Mouse (Mus musculus) myocyte (in vitro differentiated cells): ENCODE results near the gene Zfp697. TPM values are rescaled to one million over a fixed set of nuclear protein-coding genes. Genes with fewer than 3 reads are reported as not detected.

ENCODE experiments used
- H3K27me3 ChIP-seq: one replicate; pipeline ENCODE4 v1.6.1; 2011; ENCODE audit not compliant: control insufficient read depth, insufficient read depth, insufficient read length
- H3K36me3 ChIP-seq: one replicate; pipeline ENCODE4 v1.6.1; 2011; ENCODE audit not compliant: control insufficient read depth, insufficient read depth
- H3K4me2 ChIP-seq: one replicate; pipeline ENCODE4 v1.6.1; 2011; ENCODE audit warnings: low read depth, control low read depth
- H3K4me3 ChIP-seq: one replicate; pipeline ENCODE4 v1.5.1; 2011; ENCODE audit warnings: mild to moderate bottlenecking, control low read depth, moderate library complexity
- H3K79me2 ChIP-seq: one replicate; pipeline ENCODE4 v1.6.1; 2011; ENCODE audit not compliant: control insufficient read depth, insufficient read depth
- H3ac ChIP-seq: one replicate; pipeline ENCODE4 v1.6.1; 2011; ENCODE audit not compliant: control insufficient read depth, insufficient read length
- CEBPB ChIP-seq: IDR thresholded peaks from 2 replicates; pipeline ENCODE4 v1.6.1; 2011; ENCODE audit warnings: mild to moderate bottlenecking, moderate library complexity; ENCODE audit not compliant: poor library complexity, insufficient read depth, severe bottlenecking
- E2F4 ChIP-seq: IDR thresholded peaks from one replicate; pipeline ENCODE4 v1.6.1; 2011; ENCODE audit warnings: mild to moderate bottlenecking, control low read depth, moderate library complexity; ENCODE audit not compliant: insufficient read depth
- MAX ChIP-seq: IDR thresholded peaks from one replicate; pipeline ENCODE4 v1.6.1; 2011; ENCODE audit warnings: low read depth, mild to moderate bottlenecking, control low read depth
- MYOD1 ChIP-seq, 3 experiments: IDR thresholded peaks; one replicate each; pipeline ENCODE4 v1.6.1; 2011; ENCODE audit warnings: control low read depth in 2 of 3, low read depth in 2 of 3, mild to moderate bottlenecking in 2 of 3, moderate library complexity in 1 of 3; ENCODE audit not compliant: insufficient read length in 2 of 3, control insufficient read depth in 1 of 3
- MYOG ChIP-seq, 3 experiments: IDR thresholded peaks; one replicate each; pipeline ENCODE4 v1.6.1; 2011; ENCODE audit warnings: control low read depth in 2 of 3, low read depth in 2 of 3, mild to moderate bottlenecking in 2 of 3; ENCODE audit not compliant: insufficient read length in 2 of 3, control insufficient read depth in 1 of 3, insufficient read depth in 1 of 3
- POLR2A ChIP-seq: IDR thresholded peaks from one replicate; pipeline ENCODE4 v1.6.1; 2011; ENCODE audit warnings: low read depth, mild to moderate bottlenecking, control low read depth, moderate library complexity; ENCODE audit not compliant: insufficient read length
- POLR2AphosphoS2 ChIP-seq: IDR thresholded peaks from one replicate; pipeline ENCODE4 v1.6.1; 2011; ENCODE audit warnings: low read depth, control low read depth; ENCODE audit not compliant: insufficient read length
- REST ChIP-seq: IDR thresholded peaks from one replicate; pipeline ENCODE4 v1.6.1; 2011; ENCODE audit warnings: mild to moderate bottlenecking, control low read depth, moderate library complexity; ENCODE audit not compliant: insufficient read depth, insufficient read length
- SRF ChIP-seq: IDR thresholded peaks from one replicate; pipeline ENCODE4 v1.6.1; 2011; ENCODE audit warnings: low read depth; ENCODE audit not compliant: control insufficient read depth, insufficient read length
- TCF12 ChIP-seq: IDR thresholded peaks from one replicate; pipeline ENCODE4 v1.6.1; 2011; ENCODE audit warnings: mild to moderate bottlenecking, control low read depth; ENCODE audit not compliant: poor library complexity, insufficient read depth, severe bottlenecking
- TCF3 ChIP-seq: IDR thresholded peaks from one replicate; pipeline ENCODE4 v1.6.1; 2011; ENCODE audit warnings: low read depth, control low read depth; ENCODE audit not compliant: insufficient read length
- USF1 ChIP-seq: IDR thresholded peaks from one replicate; pipeline ENCODE4 v1.6.1; 2011; ENCODE audit warnings: low read depth, mild to moderate bottlenecking, control low read depth, moderate library complexity
- polyA plus RNA-seq: library from polyadenylated mRNA; unstranded; fragments of >200 nt; fragmentation: generic; extraction: Trizol; gene quantifications from one replicate; pipeline ENCODE4 v1.2.1, GENCODE M21; 2012; ENCODE audit warnings: missing spikeins

Zfp697 gene
- 5.3 TPM for polyA plus RNA-seq

- Histone ChIP-seq H3K27me3 (no peaks in the 10 kb centered on the region), H3K79me2 (peaks cover 33% of the 10 kb centered on the region), H3ac (peak within 1 kb of the TSS; percentile 63), H3K4me3 (peak within 1 kb of the TSS; percentile 91), H3K4me2 (peak within 1 kb of the TSS; percentile 99), H3K36me3 (no peaks in the 10 kb centered on the region)
- no peak for TF ChIP-seq E2F4
- TF ChIP-seq TCF3, result no peak
- TF ChIP-seq POLR2A, result peak; percentile 95
- TF ChIP-seq POLR2AphosphoS2, result peak; percentile 82
Observed at GRCm38 (mm10) chr3:98382246-98382939, at the start of gene Zfp697. TSS of gene Zfp697 (plus strand) at chr3:98382461.

- Histone ChIP-seq H3K79me2 (peaks cover 53% of the 10 kb centered on the region), H3K4me2 (no peak overlapping the region), H3K27me3 (no peaks in the 10 kb centered on the region), H3ac (no peak overlapping the region), H3K4me3 (no peak overlapping the region), H3K36me3 (peaks cover 60% of the 10 kb centered on the region)
- TF ChIP-seq MYOG (IDR thresholded peaks at IDR 0.05; ENCODE audit: control insufficient read depth in 1 of 3, insufficient read depth in 1 of 3, insufficient read length in 2 of 3, low read depth in 2 of 3) (no peak), MYOD1 (IDR thresholded peaks at IDR 0.05; ENCODE audit: control insufficient read depth in 1 of 3, insufficient read length in 2 of 3, low read depth in 2 of 3) (no peak), REST (no peak), USF1 (no peak), CEBPB (no peak), E2F4 (no peak), SRF (no peak)
Observed at GRCm38 (mm10) chr3:98334010-98334409, 48.3 kb upstream of the Zfp697 start.

GRCm38 (mm10) chr3:98335331-98335730 lies 46.9 kb upstream of the Zfp697 start:
- Histone ChIP-seq H3ac (no peak overlapping the region), H3K27me3 (no peaks in the 10 kb centered on the region), H3K79me2 (peaks cover 53% of the 10 kb centered on the region), H3K36me3 (peaks cover 49% of the 10 kb centered on the region), H3K4me3 (no peak overlapping the region), H3K4me2 (no peak overlapping the region)
- TF ChIP-seq MAX, result no peak
- TF ChIP-seq USF1, result no peak
- no peak for TF ChIP-seq MYOD1 (IDR thresholded peaks at IDR 0.05; ENCODE audit: control insufficient read depth in 1 of 3, insufficient read length in 2 of 3, low read depth in 2 of 3)

GRCm38 (mm10) chr3:98335886-98336285 lies 46.4 kb upstream of the Zfp697 start:
- peak overlapping the region; percentile 88 for H3K4me2 ChIP-seq
- no peak overlapping the region for H3ac ChIP-seq
- TF ChIP-seq POLR2AphosphoS2, result no peak
- no peak for TF ChIP-seq E2F4
- no peak for TF ChIP-seq MYOD1 (IDR thresholded peaks at IDR 0.05; ENCODE audit: control insufficient read depth in 1 of 3, insufficient read length in 2 of 3, low read depth in 2 of 3)
- no peak for TF ChIP-seq MAX
- no peak for TF ChIP-seq TCF12
- TF ChIP-seq TCF3, result no peak
- no peak for TF ChIP-seq POLR2A
- no peak for TF ChIP-seq MYOG (IDR thresholded peaks at IDR 0.05; ENCODE audit: control insufficient read depth in 1 of 3, insufficient read depth in 1 of 3, insufficient read length in 2 of 3, low read depth in 2 of 3)
- TF ChIP-seq USF1, result no peak
- no peak for TF ChIP-seq CEBPB
- TF ChIP-seq SRF, result no peak
- no peak for TF ChIP-seq REST
- H3K27me3 ChIP-seq, result no peaks in the 10 kb centered on the region
- H3K79me2 ChIP-seq, result peaks cover 53% of the 10 kb centered on the region
- no peak overlapping the region for H3K4me3 ChIP-seq
- H3K36me3 ChIP-seq, result peaks cover 44% of the 10 kb centered on the region

- no peaks in the 10 kb centered on the region for H3K27me3 ChIP-seq
- H3ac ChIP-seq, result no peak overlapping the region
- peak overlapping the region; percentile 100 for H3K4me3 ChIP-seq
- peaks cover 34% of the 10 kb centered on the region for H3K36me3 ChIP-seq
- H3K79me2 ChIP-seq, result peaks cover 53% of the 10 kb centered on the region
- H3K4me2 ChIP-seq, result peak overlapping the region; percentile 88
- TF ChIP-seq CEBPB (no peak), USF1 (no peak), POLR2AphosphoS2 (no peak), E2F4 (no peak), MYOD1 (IDR thresholded peaks at IDR 0.05; ENCODE audit: control insufficient read depth in 1 of 3, insufficient read length in 2 of 3, low read depth in 2 of 3) (no peak), MYOG (IDR thresholded peaks at IDR 0.05; ENCODE audit: control insufficient read depth in 1 of 3, insufficient read depth in 1 of 3, insufficient read length in 2 of 3, low read depth in 2 of 3) (no peak), TCF12 (no peak)
Observed at GRCm38 (mm10) chr3:98336661-98337654, 45.3 kb upstream of the Zfp697 start.
